Mouse (Mus musculus) midbrain, embryonic 13.5 days (tissue): Measurements from ENCODE around the gene Dlat. TPM values are rescaled to one million over a fixed set of nuclear protein-coding genes. Genes with fewer than 3 reads are reported as not detected.
A peak's percentile ranks its signal among the peaks of the same experiment; 100 is the strongest.
"Not testable (repeated sequence)": the region's sequence is repeated elsewhere in the genome, so short reads cannot be mapped to it uniquely, and the experiment has no call there.

Source experiments
- ATAC-seq: fragments of 200-750 bp; cut with Nextera tagmentation; 2 replicates; pipeline ENCODE4 v1.8.0; 2017; ENCODE audit warnings: mild to moderate bottlenecking, moderate TSS enrichment, moderate library complexity
- H3K27ac ChIP-seq: fragments of 300-500 bp; sonication (generic); 2 replicates; pipeline ENCODE4 v1.5.1; 2015; ENCODE audit warnings: inconsistent platforms, mild to moderate bottlenecking, moderate library complexity
- H3K27me3 ChIP-seq: fragments of 300-500 bp; sonication (generic); 2 replicates; pipeline ENCODE4 v1.6.1; 2015; ENCODE audit warnings: mild to moderate bottlenecking, inconsistent platforms
- H3K36me3 ChIP-seq: fragments of 300-500 bp; sonication (generic); 2 replicates; pipeline ENCODE4 v1.6.1; 2015; ENCODE audit warnings: mild to moderate bottlenecking, inconsistent platforms
- H3K4me1 ChIP-seq: fragments of 300-500 bp; sonication (generic); replicated peaks from 2 replicates; pipeline ENCODE4 v1.6.1; 2015; ENCODE audit warnings: inconsistent platforms
- H3K4me2 ChIP-seq: fragments of 300-500 bp; sonication (generic); replicated peaks from 2 replicates; pipeline ENCODE4 v1.6.1; 2015; ENCODE audit warnings: moderate library complexity, mild to moderate bottlenecking, inconsistent platforms
- H3K4me3 ChIP-seq: fragments of 300-500 bp; sonication (generic); replicated peaks from 2 replicates; pipeline ENCODE4 v1.5.1; 2015; ENCODE audit warnings: mild to moderate bottlenecking, inconsistent platforms
- H3K9ac ChIP-seq: fragments of 300-500 bp; sonication (generic); replicated peaks from 2 replicates; pipeline ENCODE4 v1.6.1; 2015; ENCODE audit warnings: mild to moderate bottlenecking, inconsistent platforms
- H3K9me3 ChIP-seq: fragments of 300-500 bp; sonication (generic); 2 replicates; pipeline ENCODE4 v1.6.1; 2016; ENCODE audit warnings: mild to moderate bottlenecking, inconsistent platforms
- WGBS: fragments of 180-500 bp; shearing (Covaris S2); methylation state at CpG from one replicate; pipeline ENCODE4 v1.1.7; 2015; 5-methylcytosine and 5-hydroxymethylcytosine counted together
- polyA plus RNA-seq: library from polyadenylated mRNA; unstranded; fragments of >200 nt; fragmentation: Nextera tagmentation; extraction: Ambion mirVana; gene quantifications from 2 replicates; pipeline ENCODE4 v1.2.1, GENCODE M21; 2015

The Dlat gene
- polyA plus RNA-seq, 1 experiment from 2014 or later = 40.9 TPM

DNA sequence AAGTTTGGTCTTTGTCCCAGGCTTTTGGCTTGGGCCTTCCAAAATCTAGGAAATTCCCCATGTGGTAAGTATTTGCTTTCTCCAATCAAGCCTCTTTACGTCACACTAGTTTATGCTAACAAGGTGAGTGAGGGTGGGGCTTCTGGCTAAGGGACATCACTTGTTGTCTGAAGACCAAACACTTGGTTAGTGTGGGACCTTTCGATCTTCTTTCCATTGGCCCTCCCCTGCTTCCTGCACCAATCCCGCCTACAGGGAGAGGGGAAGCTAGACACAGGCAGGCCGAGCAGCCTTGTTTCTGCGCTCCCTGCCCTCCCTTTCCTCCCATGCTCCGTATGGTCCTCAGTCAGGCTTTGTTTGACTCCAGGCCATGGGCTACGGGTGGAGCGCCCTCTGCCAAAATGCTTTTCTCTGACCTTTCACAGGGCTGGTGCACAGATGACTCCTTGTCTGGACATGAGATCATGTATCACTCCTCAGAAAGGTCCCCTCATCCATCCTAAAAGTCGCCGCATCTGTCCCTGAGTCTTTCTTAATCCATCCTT lies 12.7 kb downstream of the Dlat start:
- Histone ChIP-seq H3K27ac (no peak overlapping the region), H3K36me3 (peaks cover 93% of the 10 kb centered on the region), H3K4me2 (no peak overlapping the region), H3K4me3 (no peak overlapping the region), H3K4me1 (no peaks in the 10 kb centered on the region), H3K9me3 (no peaks in the 10 kb centered on the region), H3K9ac (no peak overlapping the region), H3K27me3 (no peaks in the 10 kb centered on the region)
- WGBS = 80% methylated on average over 10 of the region's 10 CpGs
- no peak for ATAC-seq

GRCm38 (mm10) chr9:50634270-50634669 lies 25.3 kb downstream of the Dlat start:
- no peaks in the 10 kb centered on the region for H3K27me3 ChIP-seq
- H3K4me2 ChIP-seq = no peak overlapping the region
- H3K4me1 ChIP-seq = no peaks in the 10 kb centered on the region
- H3K27ac ChIP-seq = no peak overlapping the region
- H3K9ac ChIP-seq = no peak overlapping the region
- no peak for ATAC-seq
- H3K4me3 ChIP-seq = no peak overlapping the region
- WGBS = 95% methylated on average over 11 of the region's 11 CpGs
- H3K36me3 ChIP-seq = peaks cover 58% of the 10 kb centered on the region
- H3K9me3 ChIP-seq = no peaks in the 10 kb centered on the region

DNA sequence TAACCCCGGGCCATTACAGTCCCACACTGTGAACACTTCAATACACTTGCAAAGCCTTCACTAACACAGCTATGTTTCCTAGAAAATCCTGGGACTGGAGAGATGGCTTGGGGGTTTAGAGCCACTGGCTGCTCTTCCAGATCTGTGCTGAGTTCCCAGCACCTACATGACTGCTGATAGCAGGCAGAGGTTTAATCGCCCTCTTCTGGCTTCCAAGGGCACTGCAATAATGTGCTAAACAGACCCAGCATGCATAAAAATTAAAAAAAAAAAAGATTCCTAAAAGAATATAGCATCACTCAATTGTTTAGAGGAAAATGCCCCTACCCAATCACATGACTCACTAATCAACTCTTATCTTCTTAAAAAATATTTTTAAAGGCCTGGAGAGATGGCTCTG lies 26.5 kb downstream of the Dlat start:
- H3K9me3 ChIP-seq = no peaks in the 10 kb centered on the region
- 72% methylated on average over 2 of the region's 2 CpGs for WGBS

GRCm38 (mm10) chr9:50632016-50632688 lies 27.4 kb downstream of the Dlat start:
- Histone ChIP-seq H3K4me1 (no peaks in the 10 kb centered on the region), H3K27me3 (no peaks in the 10 kb centered on the region), H3K4me3 (no peak overlapping the region), H3K27ac (no peak overlapping the region), H3K36me3 (peaks cover 40% of the 10 kb centered on the region), H3K4me2 (no peak overlapping the region), H3K9ac (no peak overlapping the region), H3K9me3 (no peaks in the 10 kb centered on the region)
- no peak for ATAC-seq
- 89% methylated on average over 6 of the region's 6 CpGs for WGBS

More for the DNA sequence above, 26.5 kb downstream of the Dlat start:
- peaks cover 46% of the 10 kb centered on the region for H3K36me3 ChIP-seq
- H3K4me3 ChIP-seq = no peak overlapping the region
- ATAC-seq = no peak
- H3K27ac ChIP-seq = no peak overlapping the region
- no peaks in the 10 kb centered on the region for H3K27me3 ChIP-seq
- no peak overlapping the region for H3K4me2 ChIP-seq
- H3K9ac ChIP-seq = no peak overlapping the region
- no peaks in the 10 kb centered on the region for H3K4me1 ChIP-seq

DNA sequence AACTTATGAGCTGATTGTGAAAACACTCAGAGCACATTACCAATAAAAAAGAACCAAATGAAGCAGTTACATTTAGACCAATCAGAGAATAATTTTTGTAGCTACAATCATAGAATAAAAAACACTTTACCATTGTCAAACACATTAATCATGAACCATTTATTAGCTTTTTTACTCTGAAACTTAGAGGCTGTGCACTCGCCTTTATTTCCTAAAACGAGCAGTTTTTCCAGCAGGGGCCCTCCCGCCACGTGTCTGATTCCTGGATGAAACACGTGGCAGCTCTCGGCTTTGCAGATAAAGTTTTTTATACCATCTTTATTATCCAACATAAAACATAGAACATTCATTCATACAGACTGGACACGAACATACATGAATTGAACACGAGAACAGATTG lies 28.7 kb downstream of the Dlat start:
- not testable (repeated sequence) for H3K27ac ChIP-seq, H3K4me3 ChIP-seq, H3K9me3 ChIP-seq, H3K4me1 ChIP-seq, ATAC-seq, H3K4me2 ChIP-seq, H3K9ac ChIP-seq, H3K27me3 ChIP-seq
- H3K36me3 ChIP-seq = peaks cover 31% of the 10 kb centered on the region
- 91% methylated on average over 6 of the region's 8 CpGs for WGBS

DNA sequence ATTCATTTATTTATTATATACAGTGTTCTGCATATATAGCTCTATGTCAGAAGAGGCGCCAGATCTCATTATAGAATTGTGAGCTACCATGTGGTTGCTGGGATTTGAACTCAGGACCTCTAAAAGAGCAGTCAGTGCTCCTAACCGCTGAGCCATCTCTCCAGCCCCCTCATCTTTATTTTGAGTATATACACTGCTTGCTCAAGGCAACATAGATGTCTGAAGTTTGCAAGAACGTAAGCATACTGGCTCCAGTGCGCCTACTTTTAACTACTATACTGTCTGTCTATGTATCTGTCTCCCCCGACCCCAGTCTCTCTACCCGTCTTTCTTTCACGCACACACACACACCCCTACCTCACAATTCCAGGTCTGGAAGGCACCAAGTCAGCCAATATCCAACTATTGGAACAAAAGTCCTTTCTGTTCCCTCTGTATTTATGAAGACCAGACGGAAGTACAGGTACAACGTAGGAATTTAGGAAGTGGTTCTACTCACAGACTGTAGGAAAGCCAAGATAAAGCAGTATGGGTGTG lies 41.7 kb downstream of the Dlat start:
- Histone ChIP-seq H3K9me3 (no peaks in the 10 kb centered on the region), H3K4me2 (peak overlapping the region; percentile 95), H3K4me1 (peaks cover 26% of the 10 kb centered on the region), H3K27ac (no peak overlapping the region), H3K9ac (no peak overlapping the region), H3K27me3 (no peaks in the 10 kb centered on the region), H3K4me3 (peak overlapping the region; percentile 100), H3K36me3 (peaks cover 24% of the 10 kb centered on the region)
- 62% methylated on average over 9 of the region's 9 CpGs for WGBS
- 0 out of 2 replicates have a peak, but pooled peaks have one; percentile 3 for ATAC-seq

- Histone ChIP-seq H3K9ac (peak within 1 kb of the TSS; percentile 94), H3K9me3 (no peaks in the 10 kb centered on the region), H3K4me3 (peak within 1 kb of the TSS; percentile 100), H3K4me1 (peaks cover 26% of the 10 kb centered on the region), H3K4me2 (peak within 1 kb of the TSS; percentile 95), H3K36me3 (peaks cover 33% of the 10 kb centered on the region), H3K27ac (peak within 1 kb of the TSS; percentile 95), H3K27me3 (no peaks in the 10 kb centered on the region)
- peak; percentile 97 for ATAC-seq
- WGBS = under 1% methylated on average over 64 of the region's 81 CpGs
Observed at GRCm38 (mm10) chr9:50616766-50617603, 42.6 kb downstream of the Dlat start, which contains the start of the genes Pih1d2 and Nkapd1. Gene Pih1d2, plus strand, starts transcription at chr9:50617321. Gene Nkapd1, minus strand, starts transcription at chr9:50617464.

GRCm38 (mm10) chr9:50616161-50616560 lies 43.4 kb downstream of the Dlat start:
- Histone ChIP-seq H3K36me3 (peaks cover 39% of the 10 kb centered on the region), H3K4me1 (peaks cover 26% of the 10 kb centered on the region), H3K27ac (no peak overlapping the region), H3K27me3 (no peaks in the 10 kb centered on the region), H3K4me2 (peak overlapping the region; percentile 95), H3K9ac (peak overlapping the region; percentile 94), H3K9me3 (no peaks in the 10 kb centered on the region), H3K4me3 (peak overlapping the region; percentile 100)
- WGBS = 42% methylated on average over 11 of the region's 11 CpGs
- no peak for ATAC-seq

DNA sequence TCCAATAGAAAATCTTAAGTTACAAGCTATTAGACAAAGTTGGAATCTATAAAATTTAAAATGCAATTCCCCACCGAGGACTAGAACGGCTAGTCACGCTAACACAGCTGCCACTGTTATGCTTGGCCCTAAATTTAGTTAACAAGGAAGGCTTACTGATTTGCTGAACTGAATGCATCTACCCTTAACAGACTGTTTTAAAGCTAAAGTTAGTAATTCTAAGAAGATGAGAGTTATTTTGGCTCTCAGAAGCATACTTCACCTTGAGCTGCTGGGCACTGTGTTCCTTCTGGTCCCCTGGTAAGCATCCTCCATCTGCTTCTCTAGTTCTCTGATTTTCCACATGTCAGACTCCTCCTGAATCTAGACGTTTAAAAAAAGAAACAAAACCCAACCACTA lies 47.5 kb downstream of the Dlat start:
- 90% methylated on average over 4 of the region's 4 CpGs for WGBS
- Histone ChIP-seq H3K27me3 (no peaks in the 10 kb centered on the region), H3K9ac (no peak overlapping the region), H3K27ac (no peak overlapping the region), H3K4me1 (peaks cover 23% of the 10 kb centered on the region), H3K9me3 (no peaks in the 10 kb centered on the region), H3K4me2 (no peak overlapping the region), H3K4me3 (no peak overlapping the region), H3K36me3 (peaks cover 74% of the 10 kb centered on the region)
- no peak for ATAC-seq

GRCm38 (mm10) chr9:50604338-50604737 lies 55.2 kb downstream of the Dlat start:
- peak overlapping the region; percentile 91 for H3K4me3 ChIP-seq
- peaks cover 40% of the 10 kb centered on the region for H3K36me3 ChIP-seq
- no peaks in the 10 kb centered on the region for H3K27me3 ChIP-seq
- H3K4me2 ChIP-seq = peak overlapping the region; percentile 97
- peaks cover 34% of the 10 kb centered on the region for H3K4me1 ChIP-seq
- H3K27ac ChIP-seq = peak overlapping the region; percentile 87
- no peaks in the 10 kb centered on the region for H3K9me3 ChIP-seq
- peak overlapping the region; percentile 92 for H3K9ac ChIP-seq
- WGBS = 5% methylated on average over 6 of the region's 6 CpGs
- no peak for ATAC-seq

DNA sequence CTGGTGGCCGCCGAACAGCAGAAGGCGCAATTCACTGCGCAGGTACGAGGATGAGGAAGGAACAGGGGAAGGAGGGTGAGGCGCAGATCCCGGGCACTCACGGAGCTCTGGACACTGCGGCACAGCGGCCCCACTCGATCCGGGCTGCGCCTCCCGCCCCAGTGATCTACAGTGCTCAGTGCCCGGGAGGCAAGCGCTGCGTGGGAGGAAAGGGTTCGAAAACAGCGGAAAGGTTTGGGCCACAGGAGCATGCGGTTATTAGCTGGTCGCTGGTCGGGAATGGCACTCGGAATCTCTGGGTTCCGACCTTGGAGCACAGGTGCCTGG lies 55.6 kb downstream of the Dlat start:
- peak overlapping the region; percentile 91 for H3K4me3 ChIP-seq
- H3K9me3 ChIP-seq = no peaks in the 10 kb centered on the region
- H3K9ac ChIP-seq = peak overlapping the region; percentile 92
- peak overlapping the region; percentile 87 for H3K27ac ChIP-seq
- peak overlapping the region; percentile 97 for H3K4me2 ChIP-seq
- ATAC-seq = peak; percentile 94
- under 1% methylated on average over 24 of the region's 24 CpGs for WGBS
- peaks cover 34% of the 10 kb centered on the region for H3K4me1 ChIP-seq
- H3K27me3 ChIP-seq = no peaks in the 10 kb centered on the region
- peaks cover 41% of the 10 kb centered on the region for H3K36me3 ChIP-seq
